Mouse (Mus musculus) small intestine, adult 2 months (tissue): Measurements from ENCODE around the gene Asl.

ENCODE experiments used
- CTCF ChIP-seq: fragments of 200-500 bp; IDR thresholded peaks from 2 replicates; pipeline ENCODE4 v1.5.1; 2012; ENCODE audit warnings: low read depth, mild to moderate bottlenecking, control low read depth, inconsistent platforms, low read length, moderate library complexity, mixed read lengths; ENCODE audit not compliant: insufficient replicate concordance, insufficient read length; ENCODE audit errors: extremely low read depth
- POLR2A ChIP-seq: fragments of 200-500 bp; IDR thresholded peaks from 2 replicates; pipeline ENCODE4 v1.6.1; 2012; ENCODE audit warnings: low read depth, mild to moderate bottlenecking, control low read depth, inconsistent platforms, low read length, moderate library complexity

- TF ChIP-seq POLR2A (no peak), CTCF (no peak)
Measured at GRCm38 (mm10) chr5:130023067-130023766, 5.8 kb downstream of the Asl start.
